Mouse (Mus musculus): ENCODE data around the gene Cmip.

Gene Cmip

GRCm38 (mm10) chr8:117294812-117295211, 37.9 kb downstream of the Cmip start:
- DNase-seq (ENCODE audit: low spot score in 2 of 2): no peak

- no peak for DNase-seq (ENCODE audit: low spot score in 2 of 2)
Observed at GRCm38 (mm10) chr8:117297913-117298518, 41.2 kb downstream of the Cmip start.

- no peak for DNase-seq (ENCODE audit: low spot score in 2 of 2)
Observed at GRCm38 (mm10) chr8:117299204-117299603, 42.3 kb downstream of the Cmip start.

GRCm38 (mm10) chr8:117300188-117300587, 43.3 kb downstream of the Cmip start:
- DNase-seq (ENCODE audit: low spot score in 2 of 2): no peak

- DNase-seq (ENCODE audit: low spot score in 2 of 2): no peak
Observed at GRCm38 (mm10) chr8:117301457-117302041, 44.7 kb downstream of the Cmip start.

GRCm38 (mm10) chr8:117302072-117302471, 45.2 kb downstream of the Cmip start:
- no peak for DNase-seq (ENCODE audit: low spot score in 2 of 2)

- DNase-seq (ENCODE audit: low spot score in 2 of 2): no peak
Observed at GRCm38 (mm10) chr8:117303666-117304065, 46.8 kb downstream of the Cmip start.

- peak; percentile 41 to 61 for DNase-seq (ENCODE audit: low spot score in 2 of 2)
Observed at GRCm38 (mm10) chr8:117305405-117305804, 48.5 kb downstream of the Cmip start.

- peak in 1 of 2 experiments; percentile 22 for DNase-seq (ENCODE audit: low spot score in 2 of 2)
Observed at GRCm38 (mm10) chr8:117306756-117307155, 49.9 kb downstream of the Cmip start.

GRCm38 (mm10) chr8:117307221-117307620, 50.4 kb downstream of the Cmip start:
- DNase-seq (ENCODE audit: low spot score in 2 of 2): no peak

GRCm38 (mm10) chr8:117308303-117309095, 51.6 kb downstream of the Cmip start:
- no peak for DNase-seq (ENCODE audit: low spot score in 2 of 2)

- no peak for DNase-seq (ENCODE audit: low spot score in 2 of 2)
Observed at GRCm38 (mm10) chr8:117309653-117310274, 52.9 kb downstream of the Cmip start.

- no peak for DNase-seq (ENCODE audit: low spot score in 2 of 2)
Observed at GRCm38 (mm10) chr8:117310961-117311561, 54.2 kb downstream of the Cmip start.

GRCm38 (mm10) chr8:117314308-117314953, 57.6 kb downstream of the Cmip start:
- no peak for DNase-seq (ENCODE audit: low spot score in 2 of 2)

GRCm38 (mm10) chr8:117315727-117316126, 58.9 kb downstream of the Cmip start:
- no peak for DNase-seq (ENCODE audit: low spot score in 2 of 2)

GRCm38 (mm10) chr8:117317478-117317877, 60.6 kb downstream of the Cmip start:
- DNase-seq (ENCODE audit: low spot score in 2 of 2): no peak

GRCm38 (mm10) chr8:117318911-117319826, 62.3 kb downstream of the Cmip start:
- DNase-seq (ENCODE audit: low spot score in 2 of 2): no peak

- DNase-seq (ENCODE audit: low spot score in 2 of 2): no peak
Observed at GRCm38 (mm10) chr8:117320616-117321015, 63.8 kb downstream of the Cmip start.

- no peak for DNase-seq (ENCODE audit: low spot score in 2 of 2)
Observed at GRCm38 (mm10) chr8:117321232-117321631, 64.4 kb downstream of the Cmip start.

GRCm38 (mm10) chr8:117322021-117322420, 65.2 kb downstream of the Cmip start:
- peak; percentile 64 to 74 for DNase-seq (ENCODE audit: low spot score in 2 of 2)

Measured in thymus, postnatal 10 days (tissue).